In the genomic region with DNA sequence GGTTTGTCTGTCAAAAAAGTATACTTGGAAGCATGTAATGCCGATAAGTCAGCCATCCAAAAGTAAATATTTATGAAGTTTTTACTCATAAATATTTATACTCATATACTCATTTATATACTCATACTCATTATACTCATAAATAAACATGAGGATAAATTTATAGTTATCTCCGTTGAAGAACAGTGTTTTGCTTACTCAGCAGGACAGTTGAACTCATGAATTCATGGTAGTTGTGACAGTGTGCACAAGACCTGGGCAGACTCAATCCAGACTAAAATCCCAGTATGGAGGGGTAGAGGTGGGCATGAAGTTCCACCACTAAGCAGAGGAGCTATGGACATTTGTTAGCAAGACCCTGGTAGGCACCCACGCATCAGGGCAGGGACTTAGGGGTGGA, we compare ENCODE assay signal across 9 mouse cellular contexts. TPM values are rescaled to one million over a fixed set of nuclear protein-coding genes. Genes with fewer than 3 reads are reported as not detected.
DNase-seq lines count a peak whose midpoint lies in the region; ATAC-seq lines count a peak whose summit lies in the region.
"Had no signal": no experiment of that assay in that cellular context is flagged by ENCODE, and none has a peak within 500 bp of the region (broad histone marks: within the 10 kb centered on the region; RNA-seq: fewer than 3 reads in every experiment).

No protein-coding gene starts in this region.

- DNase-seq in kidney, postnatal 10 days, result no peak
- no peak for DNase-seq in left cerebral cortex, adult 18-20 months (ENCODE audit: low spot score in 2 of 2)
- no peak for DNase-seq in layer of hippocampus, adult 9-11 months
- DNase-seq: spleen, adult 18-20 months had no signal

- ATAC-seq in kidney, embryonic 16.5 days (ENCODE audit: low FRiP score, low TSS enrichment), result no peak
- ATAC-seq in embryonic facial prominence, embryonic 13.5 days (ENCODE audit: insufficient number of reproducible peaks, insufficient read depth, low FRiP score, low TSS enrichment, low read depth), result no peak
- ATAC-seq in hindbrain, embryonic 15.5 days (ENCODE audit: low FRiP score, low read depth), result no peak
- no peak for ATAC-seq in midbrain, embryonic 12.5 days (ENCODE audit: low FRiP score, low read depth)
- no peak for ATAC-seq in frontal cortex, adult (ENCODE audit: low TSS enrichment)

- peak overlapping the region; percentile 86; the same call in 1 of the 2 replicates for H3K4me3 ChIP-seq in kidney, embryonic 16.5 days (ENCODE audit: low read length)
- peak overlapping the region; percentile 5; the same call in 1 of the 2 replicates for H3K4me3 ChIP-seq in embryonic facial prominence, embryonic 13.5 days
- peak overlapping the region; percentile 66 for H3K4me3 ChIP-seq in hindbrain, embryonic 15.5 days
- H3K4me3 ChIP-seq in midbrain, embryonic 12.5 days, result peak overlapping the region; percentile 76; the same call in 1 of the 2 replicates

- H3K27ac ChIP-seq in kidney, embryonic 16.5 days (ENCODE audit: low read length), result no peak overlapping the region
- no peak overlapping the region for H3K27ac ChIP-seq in embryonic facial prominence, embryonic 13.5 days
- H3K27ac ChIP-seq in hindbrain, embryonic 15.5 days (replicated peaks), result no peak overlapping the region
- H3K27ac ChIP-seq in midbrain, embryonic 12.5 days (replicated peaks), result no peak overlapping the region

- peaks cover 7% of the 10 kb centered on the region for H3K4me1 ChIP-seq in kidney, embryonic 16.5 days (ENCODE audit: insufficient read depth, low read length)
- peaks cover 4% of the 10 kb centered on the region; the same call in 1 of the 2 replicates for H3K4me1 ChIP-seq in embryonic facial prominence, embryonic 13.5 days
- H3K4me1 ChIP-seq in hindbrain, embryonic 15.5 days (replicated peaks), result peaks cover 14% of the 10 kb centered on the region
- peaks cover 8% of the 10 kb centered on the region for H3K4me1 ChIP-seq in midbrain, embryonic 12.5 days

- H3K27me3 ChIP-seq in kidney, embryonic 16.5 days (ENCODE audit: insufficient read depth, low read length), result no peaks in the 10 kb centered on the region
- H3K27me3 ChIP-seq in embryonic facial prominence, embryonic 13.5 days, result no peaks in the 10 kb centered on the region
- no peaks in the 10 kb centered on the region for H3K27me3 ChIP-seq in hindbrain, embryonic 15.5 days
- no peaks in the 10 kb centered on the region for H3K27me3 ChIP-seq in midbrain, embryonic 12.5 days

- 75% methylated on average over 3 of the region's 3 CpGs for WGBS in kidney, embryonic 16.5 days
- WGBS in embryonic facial prominence, embryonic 13.5 days, result 82% methylated on average over 3 of the region's 3 CpGs
- 64% methylated on average over 3 of the region's 3 CpGs for WGBS in hindbrain, embryonic 15.5 days
- WGBS in midbrain, embryonic 12.5 days, result 69% methylated on average over 3 of the region's 3 CpGs

- H3K9ac ChIP-seq in kidney, embryonic 16.5 days (replicated peaks; ENCODE audit: low read length), result no peak overlapping the region
- H3K9ac ChIP-seq in embryonic facial prominence, embryonic 13.5 days, result no peak overlapping the region
- H3K9ac ChIP-seq in hindbrain, embryonic 15.5 days, result no peak overlapping the region
- no peak overlapping the region for H3K9ac ChIP-seq in midbrain, embryonic 12.5 days (replicated peaks)

- no peaks in the 10 kb centered on the region for H3K9me3 ChIP-seq in kidney, embryonic 16.5 days (ENCODE audit: low read length)
- no peaks in the 10 kb centered on the region for H3K9me3 ChIP-seq in embryonic facial prominence, embryonic 13.5 days
- no peaks in the 10 kb centered on the region for H3K9me3 ChIP-seq in hindbrain, embryonic 15.5 days
- H3K9me3 ChIP-seq in midbrain, embryonic 12.5 days, result no peaks in the 10 kb centered on the region

- H3K36me3 ChIP-seq in kidney, embryonic 16.5 days (ENCODE audit: insufficient read depth, low read length), result peaks cover 7% of the 10 kb centered on the region
- peaks cover 14% of the 10 kb centered on the region for H3K36me3 ChIP-seq in embryonic facial prominence, embryonic 13.5 days
- peaks cover 12% of the 10 kb centered on the region for H3K36me3 ChIP-seq in hindbrain, embryonic 15.5 days
- peaks cover 12% of the 10 kb centered on the region for H3K36me3 ChIP-seq in midbrain, embryonic 12.5 days

- peak overlapping the region; percentile 79 for H3K4me2 ChIP-seq in kidney, embryonic 16.5 days (replicated peaks; ENCODE audit: low read depth, low read length)
- H3K4me2 ChIP-seq in embryonic facial prominence, embryonic 13.5 days, result peak overlapping the region; percentile 73
- H3K4me2 ChIP-seq in hindbrain, embryonic 15.5 days, result peak overlapping the region; percentile 68
- H3K4me2 ChIP-seq in midbrain, embryonic 12.5 days (replicated peaks), result peak overlapping the region; percentile 81

RNA-seq across cellular contexts. Expression of gene Brms1l, which starts 1.4 kb away (rescaled TPM):
- polyA plus RNA-seq in kidney, embryonic 16.5 days (2015; fragmentation: Nextera tagmentation; extraction: Ambion mirVana), result 39.5 and 40.1 TPM in 2 replicates
- polyA plus RNA-seq in embryonic facial prominence, embryonic 13.5 days (2015; fragmentation: Nextera tagmentation; extraction: Ambion mirVana), result 54.2 and 58.4 TPM in 2 replicates
- polyA plus RNA-seq in hindbrain, embryonic 15.5 days (2015; fragmentation: Nextera tagmentation; extraction: Ambion mirVana), result 52.1 and 57.0 TPM in 2 replicates
- 42.9 and 47.2 TPM in 2 replicates for polyA plus RNA-seq in midbrain, embryonic 12.5 days (2016; fragmentation: Nextera tagmentation; extraction: Ambion mirVana)
- total RNA-seq in left cerebral cortex, adult 18-20 months (2021), result 10 to 100 TPM; 67.1 to 71.6 TPM

RNA-seq across cellular contexts. Expression of gene Ralgapa1, which starts 16.5 kb away (rescaled TPM):
- polyA plus RNA-seq in kidney, embryonic 16.5 days (2015; fragmentation: Nextera tagmentation; extraction: Ambion mirVana), result 10.6 and 13.5 TPM in 2 replicates
- polyA plus RNA-seq in embryonic facial prominence, embryonic 13.5 days (2015; fragmentation: Nextera tagmentation; extraction: Ambion mirVana), result 18.6 and 18.8 TPM in 2 replicates
- polyA plus RNA-seq in hindbrain, embryonic 15.5 days (2015; fragmentation: Nextera tagmentation; extraction: Ambion mirVana), result 23.9 and 25.0 TPM in 2 replicates
- polyA plus RNA-seq in midbrain, embryonic 12.5 days (2016; fragmentation: Nextera tagmentation; extraction: Ambion mirVana), result 24.2 and 26.8 TPM in 2 replicates
- 100 to 1,000 TPM; 119 to 125 TPM for total RNA-seq in left cerebral cortex, adult 18-20 months (2021)

Comparison
In these comparisons a context has a peak if more than half of its experiments do, and no peak if none do; other contexts are left out.
1. H3K4me3 ChIP-seq: peak in every context shown above with its lines; median percentile 86 in kidney, embryonic 16.5 days; 76 in midbrain, embryonic 12.5 days; 66 in hindbrain, embryonic 15.5 days; 5 in embryonic facial prominence, embryonic 13.5 days.